Mouse (Mus musculus): ENCODE measurements around the gene Arhgap24. TPM values are rescaled to one million over a fixed set of nuclear protein-coding genes. Genes with fewer than 3 reads are reported as not detected.
A peak's percentile ranks its signal among the peaks of the same experiment; 100 is the strongest.
"Not testable (repeated sequence)": the region's sequence is repeated elsewhere in the genome, so short reads cannot be mapped to it uniquely, and the experiment has no call there.

Gene Arhgap24
- polyA plus RNA-seq, 2 experiments from 2014 or later: 1.1 to 1.6 TPM

- ATAC-seq: no peak
These were observed 329.3 kb downstream of the Arhgap24 start for GRCm38 (mm10) chr5:102810366-102810957.

- no peak for ATAC-seq
These were observed 332.1 kb downstream of the Arhgap24 start for GRCm38 (mm10) chr5:102813271-102813670.

- no peak for ATAC-seq
These were observed 336.4 kb downstream of the Arhgap24 start for GRCm38 (mm10) chr5:102817641-102818040.

GRCm38 (mm10) chr5:102825538-102825937, 344.3 kb downstream of the Arhgap24 start:
- ATAC-seq: no peak

- no peak for ATAC-seq
These were observed 357.9 kb downstream of the Arhgap24 start for GRCm38 (mm10) chr5:102839071-102839470.

- ATAC-seq: no peak
These were observed 362.9 kb downstream of the Arhgap24 start for GRCm38 (mm10) chr5:102843934-102844709.

GRCm38 (mm10) chr5:102844731-102845598, 363.8 kb downstream of the Arhgap24 start:
- no peak for ATAC-seq

GRCm38 (mm10) chr5:102845800-102846199, 364.6 kb downstream of the Arhgap24 start:
- ATAC-seq: no peak

- ATAC-seq: no peak
These were observed 366.7 kb downstream of the Arhgap24 start for GRCm38 (mm10) chr5:102847859-102848258.

- ATAC-seq: no peak
These were observed 370.6 kb downstream of the Arhgap24 start for GRCm38 (mm10) chr5:102851761-102852160.

GRCm38 (mm10) chr5:102853750-102854149, 372.6 kb downstream of the Arhgap24 start:
- ATAC-seq: no peak

- ATAC-seq: no peak
These were observed 374.6 kb downstream of the Arhgap24 start for GRCm38 (mm10) chr5:102855805-102856204.

GRCm38 (mm10) chr5:102858047-102858446, 376.9 kb downstream of the Arhgap24 start:
- ATAC-seq: no peak

GRCm38 (mm10) chr5:102859749-102860148, 378.6 kb downstream of the Arhgap24 start:
- ATAC-seq: no peak

- no peak for ATAC-seq
These were observed 387.0 kb downstream of the Arhgap24 start for GRCm38 (mm10) chr5:102868196-102868595.

GRCm38 (mm10) chr5:102872996-102873395, 391.8 kb downstream of the Arhgap24 start:
- not testable (repeated sequence) for ATAC-seq

- peak; percentile 51 for ATAC-seq
These were observed 393.6 kb downstream of the Arhgap24 start for GRCm38 (mm10) chr5:102874605-102875298.

GRCm38 (mm10) chr5:102875628-102876027, 394.4 kb downstream of the Arhgap24 start:
- ATAC-seq: peak; percentile 47

GRCm38 (mm10) chr5:102888482-102889162, 407.4 kb downstream of the Arhgap24 start:
- ATAC-seq: no peak

GRCm38 (mm10) chr5:102889163-102889488, 407.9 kb downstream of the Arhgap24 start:
- no peak for ATAC-seq

GRCm38 (mm10) chr5:102892226-102892625, 411.0 kb downstream of the Arhgap24 start:
- no peak for ATAC-seq

- ATAC-seq: no peak
These were observed 417.1 kb downstream of the Arhgap24 start for GRCm38 (mm10) chr5:102898301-102898700.
